Mouse (Mus musculus): Measurements from ENCODE around the gene Ecm2.

DNA sequence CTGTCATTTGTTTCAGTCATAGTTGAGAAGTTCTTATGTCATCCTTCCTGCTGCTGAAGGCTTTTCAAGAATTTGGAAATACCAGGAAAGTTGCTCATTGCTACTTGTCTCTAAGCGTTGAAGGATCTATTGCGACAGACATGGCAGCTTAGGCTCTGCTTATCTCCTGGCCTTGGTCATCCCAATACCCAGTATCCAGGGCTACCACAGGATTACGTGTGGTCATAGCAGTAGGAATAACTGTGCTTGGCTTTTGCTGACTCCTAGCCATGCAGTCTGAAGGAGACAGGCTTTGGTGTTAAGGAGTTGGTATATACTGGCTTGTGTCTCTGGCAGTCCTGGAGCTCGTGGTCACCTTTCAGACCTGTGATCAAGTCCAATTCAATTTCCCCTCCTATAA is 44.3 kb upstream of the Ecm2 start:
- TF ChIP-seq CTCF (IDR thresholded peaks at IDR 0.05; ENCODE audit: low read depth): no peak
- no peak for TF ChIP-seq EP300 (IDR thresholded peaks at IDR 0.05; ENCODE audit: low read depth)

Measured in liver, postnatal 0 days (tissue).